Mouse (Mus musculus) ZHBTc4 (cell line): ENCODE data around the gene Slc15a3.
A peak's percentile ranks its signal among the peaks of the same experiment; 100 is the strongest.

Experiments
- DNase-seq: peaks from one replicate; pipeline ENCODE4 v3.0.0-alpha.2; 2011; ENCODE audit warnings: low read depth, low spot score

Slc15a3 gene

DNA sequence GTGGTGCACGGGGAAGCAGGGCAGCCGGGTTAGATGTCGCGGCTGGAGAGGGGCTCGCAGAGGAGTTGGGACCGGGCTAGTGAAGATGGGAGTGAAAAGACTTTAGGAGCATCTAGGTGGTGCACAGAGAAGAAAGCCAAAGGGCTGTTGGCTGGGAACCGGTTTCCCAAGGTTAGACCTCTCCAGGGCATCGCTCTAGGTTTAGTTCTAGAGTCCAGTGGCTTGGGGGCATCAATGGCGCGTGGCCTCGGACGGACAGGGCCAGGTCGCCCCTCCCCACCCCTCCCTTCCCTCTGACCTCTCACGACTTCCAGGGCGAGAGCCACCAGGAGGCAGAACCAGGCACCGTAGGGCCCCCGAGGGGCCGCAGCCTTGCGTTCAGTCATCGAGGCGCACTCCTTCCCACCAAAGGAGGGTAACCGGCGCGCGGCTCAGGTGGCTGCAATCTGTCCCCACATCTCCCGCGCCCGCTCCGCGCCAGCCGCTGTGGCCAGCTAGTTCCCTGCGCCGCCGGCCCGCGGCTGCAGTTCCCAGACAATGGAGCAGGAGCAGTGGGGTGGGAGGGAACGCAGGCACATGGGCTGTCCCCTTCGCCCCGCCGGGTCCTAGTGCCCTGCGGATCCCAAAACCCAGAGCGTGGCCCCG lies 29.8 kb downstream of the Slc15a3 start:
- peak; percentile 80 for DNase-seq

DNA sequence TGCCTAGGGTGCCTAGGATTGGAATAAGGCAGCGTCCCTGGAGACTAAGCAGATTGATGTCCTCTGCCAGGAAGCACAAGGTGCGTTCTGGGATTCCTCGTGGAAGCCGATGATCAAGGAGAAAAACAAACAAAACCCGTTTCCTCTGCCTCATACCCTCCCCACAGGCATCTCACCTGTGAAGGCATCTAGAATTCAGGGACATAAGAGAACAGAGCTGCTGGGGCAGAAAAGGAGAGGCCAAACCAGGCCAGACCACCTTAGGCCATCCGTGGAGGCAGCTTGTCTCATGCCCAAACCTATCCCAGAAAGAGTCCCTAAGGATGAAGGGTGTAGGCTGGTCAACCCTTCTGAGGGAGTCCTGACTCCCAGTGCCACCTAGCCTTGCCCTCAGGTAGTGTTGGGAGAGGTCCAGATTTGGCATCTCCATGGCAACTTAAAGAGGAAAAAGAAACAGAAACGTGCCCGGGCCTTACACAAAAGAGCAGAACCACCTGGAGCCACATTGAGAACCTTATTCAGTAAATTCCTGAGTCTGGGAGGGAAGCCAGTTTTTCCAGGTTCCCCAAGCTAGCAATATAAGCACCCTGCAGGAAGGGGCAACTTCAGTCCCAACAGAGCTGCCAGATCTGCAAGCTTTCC lies 30.5 kb downstream of the Slc15a3 start, which contains the start of gene Tmem132a:
Gene Tmem132a, minus strand, starts transcription at position 55 of the 642 bp plus-strand sequence.
- DNase-seq, result no peak

DNA sequence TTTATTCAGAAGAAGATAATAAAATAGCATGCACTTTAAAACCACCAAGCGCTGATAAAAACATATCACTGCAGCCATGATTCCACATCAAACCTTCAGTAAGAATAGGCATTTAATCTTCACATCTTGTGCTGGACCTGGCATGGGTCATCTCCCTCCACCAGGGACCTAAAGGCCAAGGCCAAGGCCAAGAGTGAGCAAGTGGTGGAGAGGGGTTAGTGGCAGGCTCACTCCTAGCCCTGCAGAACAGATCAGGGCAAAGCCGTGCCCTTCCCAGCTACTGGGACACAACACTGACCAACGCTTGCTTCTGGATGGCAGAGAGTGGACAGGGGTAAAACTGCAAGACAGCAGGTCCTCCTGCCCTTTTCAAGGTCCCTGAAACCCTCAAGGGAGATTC lies 31.1 kb downstream of the Slc15a3 start:
- DNase-seq, result no peak

DNA sequence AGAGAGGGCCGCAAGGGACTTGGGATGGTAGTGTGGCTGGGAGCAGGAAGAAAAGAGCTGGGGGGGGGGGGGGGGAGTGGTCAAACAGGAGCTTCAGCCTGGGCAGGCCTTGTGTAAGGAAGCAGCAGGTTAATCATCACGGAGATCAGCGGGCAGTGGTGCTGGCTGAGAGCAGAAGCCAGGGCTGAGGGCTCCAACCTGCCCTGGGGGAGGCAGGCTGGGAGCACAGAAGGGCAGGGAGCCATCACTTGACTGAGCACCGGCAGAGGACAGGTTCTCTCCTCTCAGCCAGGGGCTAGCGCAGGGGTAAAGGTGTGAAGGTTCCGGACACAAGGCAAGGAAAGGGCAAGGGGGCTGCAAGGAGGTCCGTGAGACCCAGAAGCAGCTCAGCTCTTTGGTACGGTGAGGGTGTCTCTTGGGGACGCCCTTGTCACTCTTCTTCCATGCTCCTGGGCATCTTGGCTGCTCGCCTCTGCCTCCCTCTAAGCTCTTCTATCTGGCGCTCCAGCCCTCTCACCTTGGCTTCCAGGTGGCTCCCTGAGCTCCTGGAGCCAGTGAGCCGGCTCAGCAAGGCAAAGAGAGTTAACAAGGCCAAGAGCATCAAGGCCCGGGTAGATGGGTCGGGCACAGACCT lies 31.9 kb downstream of the Slc15a3 start:
- DNase-seq, result no peak

DNA sequence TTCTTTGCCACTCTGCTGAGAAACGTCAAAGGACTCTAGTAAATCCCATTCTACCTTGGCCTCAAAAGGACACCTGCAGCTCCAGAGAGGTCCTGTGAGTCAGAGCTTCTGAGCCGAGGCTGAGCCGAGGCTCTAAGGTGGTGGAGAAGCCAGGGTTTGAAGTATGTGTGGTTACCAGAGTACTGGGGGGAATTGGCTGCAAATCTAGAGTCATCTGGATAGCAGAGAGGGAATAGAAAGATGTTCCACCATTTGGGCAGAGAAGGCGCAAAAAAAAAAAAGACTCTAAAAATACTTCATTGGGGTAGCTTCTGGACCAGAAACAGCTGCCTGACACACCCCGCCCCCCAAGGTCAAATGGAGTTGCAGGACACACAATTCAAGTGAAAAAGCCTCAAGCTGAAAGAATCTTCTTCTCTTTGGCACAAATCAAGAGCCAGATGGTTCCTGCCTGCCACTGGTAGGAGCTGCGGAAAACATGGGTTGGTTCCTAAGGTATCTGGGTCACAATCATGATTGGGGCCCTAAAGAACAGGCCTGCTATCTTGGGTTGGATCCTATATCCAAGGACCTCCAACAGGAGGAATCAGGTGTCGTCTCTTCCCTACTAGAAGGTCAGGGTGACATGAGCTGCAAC lies 38.8 kb downstream of the Slc15a3 start:
- no peak for DNase-seq

DNA sequence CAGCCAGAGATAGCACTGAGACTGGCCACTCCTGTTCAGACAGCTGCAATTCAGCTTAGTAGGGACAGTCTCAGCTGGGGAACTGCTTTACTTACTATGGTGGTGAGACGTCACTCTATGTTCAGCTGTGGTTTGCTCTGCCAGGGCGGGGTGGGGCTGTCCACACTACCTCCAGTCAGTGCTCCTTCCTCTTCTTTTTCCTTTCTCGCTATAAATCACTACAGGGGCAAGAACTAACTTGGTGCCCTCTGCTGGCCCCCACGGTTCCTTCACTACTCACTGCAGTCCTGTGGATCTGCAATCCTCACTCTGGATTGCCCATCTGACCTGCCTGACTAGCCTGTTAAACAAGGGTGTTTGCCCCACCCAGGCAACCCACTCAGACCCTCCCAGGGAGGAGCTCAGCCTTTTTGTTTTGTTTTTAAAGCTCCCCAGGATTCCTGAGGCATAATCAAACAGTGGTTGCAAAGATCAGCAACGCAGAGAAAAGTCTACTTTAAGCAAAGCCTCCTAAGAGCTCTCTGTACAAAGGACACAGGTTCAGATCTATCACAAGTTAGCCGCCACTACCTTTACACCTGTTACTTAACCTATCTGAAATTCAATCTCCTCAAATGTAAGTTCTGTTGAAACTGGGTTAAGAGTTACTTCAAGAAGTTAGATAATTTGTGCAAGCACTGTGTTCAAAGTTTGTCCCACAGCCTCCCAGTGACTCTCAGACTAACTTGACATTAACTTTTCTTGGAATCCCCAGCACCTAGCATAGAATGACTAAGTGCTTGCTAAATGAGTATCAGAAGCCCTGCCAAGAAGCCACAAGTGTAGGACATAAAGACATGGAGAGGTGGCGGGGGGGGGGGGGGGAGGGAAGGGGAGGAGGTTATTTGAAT lies 40.8 kb downstream of the Slc15a3 start:
- DNase-seq, result peak; percentile 39

DNA sequence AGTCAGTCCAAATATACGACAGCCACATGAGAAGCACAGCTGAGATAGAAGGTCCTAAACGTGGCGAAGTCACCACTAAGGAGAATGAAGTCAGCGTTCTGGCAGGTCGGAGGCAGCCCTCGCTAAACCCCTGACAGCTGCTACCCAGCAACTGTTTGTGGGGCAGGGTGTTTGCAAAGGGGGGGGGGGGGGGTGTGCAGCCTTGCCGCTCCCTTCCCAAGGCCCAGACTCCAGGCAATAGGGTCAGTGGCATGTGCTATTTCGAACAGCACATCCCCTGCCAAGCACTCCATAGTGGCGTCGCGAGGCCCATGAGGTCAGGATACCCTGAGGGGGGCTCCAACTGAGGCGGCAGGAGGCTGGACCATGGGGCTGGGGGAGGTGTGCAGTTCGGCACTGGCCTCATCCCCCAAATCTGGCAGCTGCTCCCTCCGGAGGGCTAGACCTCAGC lies 41.5 kb downstream of the Slc15a3 start:
- no peak for DNase-seq

DNA sequence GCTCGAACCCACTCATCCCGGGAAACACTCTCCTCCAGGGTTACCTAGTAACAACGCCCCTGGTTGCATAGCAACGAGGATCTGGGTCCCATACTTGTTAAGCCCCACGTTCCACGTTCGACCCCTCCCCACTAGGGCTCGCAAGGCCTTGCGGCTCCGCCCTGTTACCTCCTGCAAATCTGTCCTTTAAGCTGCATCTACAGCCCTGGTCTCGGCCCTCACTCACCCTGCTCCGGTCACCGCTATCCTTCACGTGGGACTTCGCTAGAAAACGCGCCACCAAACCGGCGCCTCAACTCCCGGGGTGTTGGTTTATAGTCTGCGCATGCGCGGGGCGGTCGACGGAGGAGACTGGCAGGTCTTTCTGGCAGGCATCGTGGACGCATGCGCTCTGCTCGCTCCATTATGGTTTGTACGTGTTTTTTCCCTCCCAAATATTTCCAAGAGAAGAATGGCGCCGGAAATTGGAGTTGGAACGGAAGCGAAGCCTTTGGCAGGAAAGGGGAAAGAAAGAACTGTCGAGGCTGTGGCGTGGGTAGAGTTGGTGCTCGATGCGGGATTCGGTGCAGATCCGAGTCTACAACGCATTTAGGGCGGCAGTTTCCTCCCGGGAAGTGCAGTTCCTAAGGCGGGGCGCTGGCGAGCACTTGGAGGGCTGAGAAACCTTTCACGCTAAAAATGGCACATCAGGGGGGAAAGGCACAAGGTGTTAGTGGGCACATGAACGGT lies 42.1 kb downstream of the Slc15a3 start, which contains the start of gene Tmem109:
Gene Tmem109, minus strand, starts transcription at position 576 of the 729 bp plus-strand sequence.
- peak; percentile 96 for DNase-seq

DNA sequence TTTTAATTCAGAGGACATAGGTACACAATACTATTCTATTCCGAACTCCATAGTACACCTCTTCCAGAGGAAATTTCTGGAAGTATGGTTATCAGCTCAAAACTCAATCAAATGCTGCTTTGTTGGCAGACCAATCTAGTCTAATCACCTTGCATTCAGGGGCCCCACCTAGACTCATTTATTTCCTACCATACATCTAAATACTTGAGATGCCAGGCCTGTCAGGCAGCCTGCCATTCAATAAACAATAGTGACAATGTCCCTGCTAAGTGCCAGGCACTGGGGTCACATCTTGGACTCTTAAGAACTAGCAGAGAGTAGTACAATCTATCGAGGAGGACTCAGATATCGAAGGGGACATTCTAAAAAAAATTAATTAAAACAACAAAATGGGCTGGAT lies 52.7 kb downstream of the Slc15a3 start:
- no peak for DNase-seq

DNA sequence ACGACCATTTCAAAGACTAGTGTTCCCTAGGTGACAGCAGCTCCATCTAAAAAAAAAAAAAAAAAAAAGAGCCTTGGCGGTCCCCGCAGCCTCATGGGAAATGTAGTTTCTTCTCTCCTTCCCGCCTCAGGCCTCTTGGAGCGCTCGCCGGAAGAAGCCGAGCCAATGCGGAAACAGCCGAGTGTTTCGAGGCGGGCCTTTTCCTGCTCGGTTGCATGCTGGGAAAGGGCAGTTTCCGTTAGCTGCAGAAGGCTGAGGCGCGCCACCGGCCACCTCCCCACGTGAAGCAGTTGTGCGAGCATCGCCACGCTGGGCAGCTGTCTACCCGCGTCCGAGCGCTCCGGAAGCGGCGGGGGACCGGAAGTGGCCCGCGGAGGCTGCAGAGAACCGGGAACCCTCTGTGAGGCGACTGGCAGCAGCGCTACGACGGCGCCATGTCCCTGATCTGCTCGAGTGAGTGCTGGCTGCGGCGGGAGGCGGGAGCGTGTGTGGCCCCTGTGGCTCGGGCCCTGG lies 55.5 kb downstream of the Slc15a3 start, which contains the start of gene Prpf19:
Gene Prpf19, plus strand, starts transcription at position 216 of the 513 bp plus-strand sequence.
- DNase-seq, result peak; percentile 98

DNA sequence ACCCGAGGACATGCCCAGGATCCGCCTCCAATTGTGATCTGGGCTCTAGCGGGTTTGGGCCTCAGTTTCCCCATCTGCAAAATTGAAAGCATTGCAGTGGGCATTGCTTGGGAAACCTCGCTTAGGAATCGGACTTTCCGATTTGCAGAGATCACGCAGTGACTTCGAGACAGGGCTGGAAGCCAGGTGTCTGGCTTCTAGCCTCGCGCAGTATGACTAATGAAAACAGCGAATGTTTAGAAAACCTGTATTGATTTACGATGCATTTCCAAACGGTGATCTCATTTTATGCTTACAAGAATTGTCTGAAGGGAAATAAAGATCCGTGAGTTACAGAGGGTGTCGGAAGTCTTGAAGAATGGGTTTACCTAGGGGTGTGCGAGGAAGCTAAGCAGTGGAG lies 56.2 kb downstream of the Slc15a3 start:
- DNase-seq, result no peak

DNA sequence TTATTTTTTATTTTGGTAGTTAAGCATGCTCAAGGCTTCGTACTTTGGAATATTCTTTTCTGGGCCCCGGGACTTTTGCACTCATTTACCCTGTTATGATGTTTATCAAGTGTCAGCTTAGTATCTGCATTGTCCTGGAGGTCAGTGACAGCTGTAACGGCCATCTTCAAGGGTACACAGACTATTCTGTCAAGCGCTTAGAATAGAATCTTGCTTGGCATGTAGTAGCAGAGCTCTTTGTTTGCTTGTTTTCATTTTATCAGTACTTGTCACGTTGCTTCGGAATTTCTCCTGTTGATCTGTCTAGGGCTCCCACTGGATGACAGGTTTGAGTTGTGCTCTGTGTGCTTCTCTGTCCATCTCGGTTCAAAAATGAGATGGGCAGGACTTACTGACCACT lies 57.3 kb downstream of the Slc15a3 start:
- no peak for DNase-seq

DNA sequence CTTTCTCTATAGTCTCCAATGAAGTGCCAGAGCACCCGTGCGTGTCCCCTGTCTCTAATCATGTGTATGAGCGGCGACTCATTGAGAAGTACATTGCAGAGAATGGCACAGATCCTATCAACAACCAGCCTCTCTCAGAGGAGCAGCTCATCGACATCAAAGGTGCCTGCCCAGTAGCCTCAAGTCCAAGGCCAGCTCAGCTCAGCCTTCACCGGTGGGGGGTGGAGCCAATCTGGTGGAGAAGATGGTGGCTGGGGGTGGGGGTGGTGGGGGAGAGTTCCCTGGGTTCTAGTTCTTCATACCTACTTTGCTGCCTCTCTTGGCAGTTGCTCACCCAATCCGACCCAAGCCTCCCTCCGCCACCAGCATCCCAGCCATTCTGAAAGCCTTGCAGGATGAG lies 58.0 kb downstream of the Slc15a3 start:
- DNase-seq, result no peak

DNA sequence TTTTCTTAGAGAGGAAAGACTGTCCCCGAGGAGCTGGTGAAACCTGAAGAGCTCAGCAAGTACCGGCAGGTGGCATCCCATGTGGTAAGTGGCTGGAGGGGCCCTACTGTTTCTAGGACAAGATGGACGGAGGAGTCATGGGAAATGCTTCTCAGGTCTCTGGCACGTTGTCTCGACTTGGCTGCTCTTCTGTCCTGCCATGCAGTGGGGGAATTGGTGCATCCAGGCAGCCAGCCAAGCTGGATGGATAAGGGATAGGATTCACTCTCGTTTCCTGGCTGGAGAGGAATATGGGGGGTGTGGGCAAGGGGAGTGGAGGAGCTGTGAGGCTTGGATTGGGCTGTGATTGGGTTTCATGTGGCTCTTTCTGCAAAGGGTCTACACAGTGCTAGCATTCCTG lies 60.8 kb downstream of the Slc15a3 start:
- DNase-seq, result no peak

DNA sequence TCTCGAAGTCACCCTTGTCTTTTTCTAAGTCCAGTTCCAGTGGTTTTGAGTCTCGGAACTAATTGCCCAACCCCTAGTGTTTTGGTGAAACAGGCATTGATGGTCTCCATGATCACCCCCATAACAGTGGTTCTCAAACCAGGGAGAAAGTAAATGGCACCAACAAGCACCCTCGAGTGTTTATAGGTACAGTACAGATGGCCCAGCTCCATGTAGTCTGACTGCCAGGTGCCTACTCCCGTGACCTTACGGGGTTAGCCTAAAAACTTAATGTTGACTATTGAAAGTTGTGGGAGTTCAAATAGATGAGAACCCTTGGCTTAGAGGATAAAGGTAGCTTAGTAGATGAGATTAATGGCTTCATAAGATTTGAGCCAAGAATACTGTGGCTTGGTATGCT lies 61.5 kb downstream of the Slc15a3 start:
- DNase-seq, result no peak

DNA sequence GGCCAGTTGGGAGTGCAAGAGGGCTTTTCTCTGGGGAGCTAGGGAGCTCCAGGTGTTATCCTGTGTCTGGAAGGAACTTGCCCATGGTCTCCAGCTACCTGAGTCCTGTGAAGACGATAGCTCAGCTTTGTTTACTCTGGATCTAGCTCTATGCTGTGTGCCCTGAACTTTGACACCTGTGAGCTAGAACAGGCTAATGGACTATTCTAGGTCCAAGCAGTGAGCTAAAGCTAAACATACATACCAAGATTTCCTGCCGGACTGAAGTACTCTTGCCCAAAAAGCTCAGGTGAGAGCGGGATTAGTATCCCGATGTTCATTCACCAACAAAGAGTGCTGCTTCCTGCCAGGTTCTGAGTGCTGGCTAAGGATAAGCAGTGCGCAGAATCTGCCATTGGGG lies 65.0 kb downstream of the Slc15a3 start:
- DNase-seq, result no peak

DNA sequence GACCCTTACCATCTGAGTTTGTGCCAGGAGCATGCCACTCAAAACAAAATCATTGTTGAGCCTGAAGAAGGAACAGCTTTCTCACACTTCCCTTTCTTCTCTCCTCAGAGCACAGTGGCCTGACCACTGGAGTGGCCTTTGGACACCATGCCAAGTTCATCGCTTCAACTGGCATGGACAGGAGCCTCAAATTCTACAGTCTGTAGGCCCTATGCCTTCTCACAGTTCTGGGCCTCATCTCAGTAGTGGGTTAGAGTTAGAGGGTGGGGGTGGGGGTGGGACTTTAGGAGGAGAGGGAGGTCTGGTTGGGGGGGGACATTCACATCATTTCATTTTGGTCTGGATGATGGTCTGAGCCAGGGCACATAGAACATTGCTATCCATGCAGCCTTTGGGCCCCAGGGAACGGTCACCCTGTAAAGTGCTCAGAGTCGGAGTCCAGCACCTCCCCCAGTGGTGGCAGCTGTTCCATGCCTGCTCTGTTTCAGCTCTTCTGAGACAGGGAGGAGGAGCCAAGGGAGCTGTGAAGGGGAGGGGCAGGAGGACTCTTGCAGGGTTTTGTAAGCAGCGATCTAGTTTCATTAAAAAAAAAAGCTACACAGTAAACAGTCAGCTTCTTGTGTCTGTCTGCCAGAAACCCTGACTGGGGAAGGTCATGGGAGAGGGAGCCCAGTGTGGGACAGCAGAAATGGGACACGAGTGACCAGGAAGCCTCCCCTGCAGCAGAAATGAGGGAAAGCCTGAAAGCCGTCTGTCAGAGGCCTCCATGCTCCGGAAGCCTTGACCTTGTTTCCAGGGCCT lies 65.6 kb downstream of the Slc15a3 start:
- DNase-seq, result peak; percentile 65

DNA sequence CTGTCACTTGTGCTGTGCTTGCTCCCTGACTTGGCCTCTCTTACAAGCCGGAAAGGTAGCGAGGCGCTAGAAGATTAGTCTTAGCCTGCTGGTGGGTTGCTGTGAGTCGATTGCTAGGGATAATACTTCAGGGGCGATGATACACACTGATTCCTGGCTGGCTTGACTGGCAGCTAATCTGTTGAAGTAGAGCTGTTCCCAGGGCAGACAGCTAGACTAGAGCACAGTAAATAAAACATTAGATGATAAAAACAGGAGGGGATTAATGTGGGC lies 66.1 kb downstream of the Slc15a3 start:
- DNase-seq, result no peak

DNA sequence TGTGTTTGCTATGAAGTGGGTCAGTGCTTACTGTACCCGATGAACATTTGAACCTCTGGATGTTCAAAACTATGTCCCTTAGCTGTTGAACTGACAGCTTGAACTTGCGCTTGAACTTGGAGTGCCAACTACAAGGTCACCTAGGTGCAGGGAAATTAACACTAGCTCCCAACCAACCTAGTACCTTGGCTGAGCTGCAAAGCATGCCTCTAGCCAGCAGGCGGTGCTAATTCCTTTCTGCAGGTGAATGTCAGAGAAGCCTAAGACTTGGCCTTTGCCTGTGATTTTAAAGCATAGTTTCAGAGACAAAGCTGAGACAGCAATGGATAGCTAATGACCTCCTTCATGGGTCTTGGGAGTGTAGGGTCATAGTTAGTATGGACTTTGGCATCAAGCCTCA lies 68.4 kb downstream of the Slc15a3 start:
- DNase-seq, result peak; percentile 69
